Mouse (Mus musculus): ENCODE data around the gene Cela2a. TPM values are rescaled to one million over a fixed set of nuclear protein-coding genes. Genes with fewer than 3 reads are reported as not detected.

Gene Cela2a
- total RNA-seq, 2 experiments from 2014 or later: not detected

GRCm38 (mm10) chr4:141811375-141811774 lies 14.6 kb downstream of the Cela2a start:
- no peak for DNase-seq (ENCODE audit: low spot score in 2 of 2)
- intact Hi-C loops (cut with DNase I): no loop called here

DNA sequence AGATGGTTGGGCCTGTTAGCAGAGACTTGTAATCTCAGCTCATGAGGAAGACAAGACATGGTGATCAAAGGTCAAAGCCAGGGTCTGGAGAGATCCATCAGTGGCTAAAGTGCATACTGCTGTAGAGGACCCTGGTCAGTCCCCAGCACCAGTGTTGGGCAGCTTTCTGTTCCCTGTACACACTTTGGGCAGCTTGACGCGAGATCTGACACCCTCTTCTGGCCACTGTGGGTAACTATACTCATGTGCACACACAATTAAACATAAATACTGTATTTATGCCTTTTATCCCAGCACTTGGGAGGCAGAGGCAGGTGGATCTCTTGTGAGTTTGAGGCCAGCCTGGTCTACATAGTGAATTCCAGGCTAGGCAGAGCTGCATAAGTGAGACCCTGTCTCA lies 15.0 kb downstream of the Cela2a start:
- intact Hi-C loops (cut with DNase I): no loop called here
- DNase-seq (ENCODE audit: low spot score in 2 of 2): no peak

DNA sequence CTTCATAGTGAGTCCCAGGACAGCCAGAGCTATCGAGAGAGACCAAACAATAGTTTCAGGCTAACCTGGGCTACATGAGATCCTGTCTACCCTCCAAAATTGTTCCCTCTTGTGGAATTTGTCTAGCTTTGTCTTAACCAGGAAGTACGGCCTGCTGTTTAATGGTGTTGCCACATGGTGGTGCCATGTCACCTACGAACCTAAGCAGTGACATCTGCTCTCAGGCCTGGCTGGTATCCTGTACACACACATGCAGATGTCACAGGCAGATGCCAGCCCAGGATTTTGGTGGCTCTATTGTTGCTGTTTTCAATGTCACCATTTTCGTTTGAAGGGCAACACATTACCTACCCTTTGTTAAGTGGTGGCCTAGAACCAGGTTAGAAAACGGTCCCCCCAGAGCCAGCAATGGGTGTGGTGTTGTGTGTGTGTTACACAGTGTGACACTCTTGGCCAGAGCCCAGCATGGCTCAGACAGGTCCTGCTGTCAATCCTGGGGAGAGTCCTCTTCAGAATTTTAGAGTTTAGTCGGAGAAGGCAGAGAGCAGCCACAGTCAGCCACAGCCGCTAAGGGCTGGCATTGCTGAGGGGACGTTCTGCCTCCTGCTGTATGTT lies 16.0 kb downstream of the Cela2a start:
- intact Hi-C loops (cut with DNase I): no loop called here
- peak; percentile 41 to 47 for DNase-seq (ENCODE audit: low spot score in 2 of 2)

DNA sequence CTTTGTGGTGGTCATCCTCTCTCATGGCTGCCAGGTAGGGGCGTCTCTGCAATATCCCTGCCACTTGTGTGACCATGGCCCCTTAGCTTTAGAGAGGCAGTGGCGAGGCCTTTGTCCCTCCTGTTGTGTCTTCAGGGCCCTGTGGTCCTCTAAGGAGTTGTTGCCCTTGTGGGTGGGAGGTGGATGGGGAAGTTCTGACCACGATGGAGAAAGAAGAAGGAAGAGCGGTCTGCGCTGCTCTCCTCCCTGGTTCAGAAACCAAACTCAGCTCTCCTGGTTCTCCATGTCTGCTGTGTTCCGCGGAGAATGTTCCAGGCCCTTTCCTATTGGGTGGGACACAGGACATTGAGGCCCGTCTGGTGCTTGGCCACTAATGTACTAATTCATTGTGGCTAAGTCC lies 20.1 kb downstream of the Cela2a start:
- DNase-seq (ENCODE audit: low spot score in 2 of 2): no peak
- intact Hi-C loops (cut with DNase I): no loop called here

DNA sequence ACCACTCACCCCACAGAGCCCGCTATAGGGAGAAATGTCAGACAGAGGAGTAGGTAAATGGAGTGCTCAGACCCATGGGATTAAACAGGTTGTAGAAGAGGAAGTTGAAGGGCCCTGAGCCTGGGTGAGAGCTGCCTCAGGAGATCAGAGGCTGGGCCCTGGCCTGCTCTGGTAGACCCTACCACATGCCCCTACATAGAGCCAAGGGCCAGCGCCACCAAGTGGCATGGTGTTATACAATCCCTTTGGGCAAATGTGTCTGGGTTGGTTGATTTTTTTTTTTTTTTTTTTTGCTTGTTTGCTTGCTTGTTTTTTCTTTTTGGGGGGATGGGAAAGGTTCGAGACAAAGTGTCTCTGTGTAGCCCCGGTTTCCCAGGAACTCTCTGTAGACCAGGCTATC lies 21.9 kb downstream of the Cela2a start:
- intact Hi-C loops (cut with DNase I): no loop called here
- DNase-seq (ENCODE audit: low spot score in 2 of 2): no peak

DNA sequence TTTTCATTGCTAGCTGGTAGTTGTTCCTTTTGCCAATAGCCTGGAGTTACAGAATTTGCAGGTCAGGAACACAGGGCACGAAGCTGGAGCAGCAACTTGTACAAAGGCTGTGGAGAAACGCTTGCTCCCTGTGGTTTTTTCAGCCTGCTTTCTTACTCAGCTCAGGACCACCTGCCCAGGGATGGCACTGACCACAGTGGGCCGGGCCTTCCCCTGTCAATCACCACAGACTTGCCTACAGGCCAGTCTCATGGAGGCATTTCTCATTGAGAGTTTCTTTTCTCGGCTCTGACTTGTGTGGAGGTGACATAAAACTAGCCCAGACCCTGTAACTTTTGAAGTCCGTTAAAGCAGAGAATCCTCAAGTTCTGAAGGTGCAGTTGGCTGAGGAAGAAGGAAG lies 28.4 kb downstream of the Cela2a start:
- no peak for DNase-seq (ENCODE audit: low spot score in 2 of 2)
- intact Hi-C loops (cut with DNase I): no loop called here

DNA sequence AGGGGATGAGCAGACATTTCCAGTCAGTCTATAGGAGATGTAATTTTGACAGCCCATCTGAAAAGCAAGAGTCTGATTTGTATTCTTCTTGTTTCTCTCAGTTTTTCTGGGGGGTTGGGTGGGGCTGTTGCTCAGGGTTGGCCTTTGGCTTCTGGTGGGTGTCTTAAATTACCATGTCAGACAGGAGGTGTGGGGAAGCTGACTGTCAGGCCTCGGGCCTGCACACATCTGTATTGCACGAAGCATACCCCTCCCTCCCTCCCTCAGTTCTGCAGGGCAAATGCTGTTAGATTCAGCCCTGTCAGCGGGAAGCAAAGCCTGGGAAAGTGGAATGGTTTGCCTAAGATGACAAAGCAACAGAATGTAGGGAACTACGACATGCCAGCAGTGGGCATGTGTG lies 29.0 kb downstream of the Cela2a start:
- DNase-seq (ENCODE audit: low spot score in 2 of 2): no peak
- intact Hi-C loops (cut with DNase I): no loop called here

- intact Hi-C loops (cut with DNase I): no loop called here
- DNase-seq (ENCODE audit: low spot score in 2 of 2): no peak
Measured at GRCm38 (mm10) chr4:141796356-141796755, 29.6 kb downstream of the Cela2a start.

DNA sequence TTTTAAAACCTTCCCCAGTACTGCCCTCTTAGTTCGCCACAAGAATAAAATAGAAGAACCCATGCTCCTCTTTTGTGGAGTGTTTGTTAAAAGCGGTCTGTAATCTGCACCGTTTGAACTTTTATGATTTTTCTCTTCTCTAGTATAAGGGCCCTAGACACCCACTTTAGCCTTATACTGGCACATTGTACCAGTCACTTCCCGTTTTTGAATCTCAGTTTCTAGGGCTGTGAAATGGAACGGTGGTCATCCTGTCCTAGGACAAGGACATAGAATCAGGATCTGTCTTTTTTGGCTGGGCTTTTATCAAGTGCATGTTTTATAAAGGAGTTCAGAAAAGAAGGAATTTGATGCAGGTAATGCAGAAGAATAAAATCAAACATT lies 31.8 kb downstream of the Cela2a start:
- intact Hi-C loops (cut with DNase I): no loop called here
- no peak for DNase-seq (ENCODE audit: low spot score in 2 of 2)

DNA sequence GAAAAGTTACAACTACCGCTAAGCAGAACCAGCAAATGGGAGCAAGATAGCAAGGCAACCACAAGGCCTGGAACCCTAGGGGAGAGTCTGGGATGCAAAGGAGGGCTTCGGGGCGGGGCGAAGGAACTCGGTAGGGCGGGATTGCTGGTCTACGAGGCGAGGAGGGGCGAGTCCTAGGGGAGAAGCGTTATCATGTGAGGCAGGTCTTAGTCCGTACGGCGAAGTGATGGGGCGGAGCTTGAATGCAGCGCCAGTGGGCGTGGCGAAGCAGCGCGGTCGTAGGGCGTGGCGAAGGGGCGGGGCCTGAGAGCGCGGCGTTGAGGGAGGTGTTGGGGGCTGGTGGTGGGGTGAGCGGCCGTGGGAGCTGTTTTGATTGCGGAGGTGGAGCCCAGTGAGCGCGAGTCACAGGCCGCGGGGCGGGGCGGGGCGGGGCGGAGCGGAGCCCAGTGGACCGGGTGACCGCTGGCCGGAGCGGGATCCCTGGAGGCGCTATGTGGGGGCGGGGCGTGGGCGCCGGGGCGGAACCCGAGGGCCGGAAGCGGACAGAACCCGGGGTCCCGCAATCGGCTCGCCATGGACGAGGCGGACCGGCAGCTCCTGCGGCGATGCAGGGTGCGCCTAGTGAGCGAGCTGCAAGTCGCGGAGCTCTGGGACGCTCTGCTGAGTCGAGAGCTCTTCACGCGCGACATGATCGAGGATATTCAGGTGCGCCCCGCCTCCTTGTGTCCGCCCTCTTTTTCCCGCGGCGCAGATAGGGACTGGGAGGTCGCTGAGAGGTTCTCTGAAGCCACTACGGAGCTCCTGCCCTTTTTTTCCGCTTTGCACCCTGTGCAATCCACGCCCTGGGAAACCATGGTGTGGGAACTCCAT lies 32.4 kb downstream of the Cela2a start, which contains the start of gene Casp9:
Gene Casp9, plus strand, starts transcription at position 331 of the 870 bp plus-strand sequence.
- intact Hi-C loops (cut with DNase I): no loop called here
- peak; percentile 95 to 96 for DNase-seq (ENCODE audit: low spot score in 2 of 2)

DNA sequence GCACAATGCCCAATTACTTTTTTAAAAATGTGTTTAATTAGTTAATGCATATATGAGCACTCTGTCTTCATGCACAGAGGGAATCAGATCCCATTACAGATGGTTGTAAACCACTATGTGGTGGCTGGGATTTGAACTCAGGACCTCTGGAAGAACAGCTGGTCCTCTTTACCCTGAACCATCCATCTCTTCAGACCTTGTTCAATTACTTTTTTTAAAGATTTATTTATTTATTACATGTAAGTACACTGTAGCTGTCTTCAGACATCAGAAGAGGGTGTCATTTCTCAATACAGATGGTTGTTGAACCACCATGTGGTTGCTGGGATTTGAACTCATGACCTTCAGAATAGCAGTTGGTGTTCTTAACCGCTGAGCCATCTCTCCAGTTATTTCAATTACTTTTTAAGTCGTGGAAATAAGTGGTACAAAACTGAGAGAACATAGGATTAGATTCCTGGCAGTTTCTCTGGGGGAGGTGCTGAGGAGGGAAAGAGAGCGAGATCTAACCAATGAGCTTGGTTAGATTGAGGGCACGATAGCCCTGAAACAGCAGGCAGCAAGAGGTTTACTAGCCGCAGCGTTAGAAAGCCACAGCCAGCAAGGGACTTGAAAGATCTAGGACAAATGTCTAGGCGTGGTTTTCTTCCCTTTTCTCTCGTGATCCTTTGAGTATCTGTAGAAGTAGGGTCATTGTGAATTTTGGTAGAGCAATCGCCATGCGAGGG lies 33.2 kb downstream of the Cela2a start:
- peak in 1 of 2 experiments; percentile 58 for DNase-seq (ENCODE audit: low spot score in 2 of 2)
- intact Hi-C loops (cut with DNase I): no loop called here

DNA sequence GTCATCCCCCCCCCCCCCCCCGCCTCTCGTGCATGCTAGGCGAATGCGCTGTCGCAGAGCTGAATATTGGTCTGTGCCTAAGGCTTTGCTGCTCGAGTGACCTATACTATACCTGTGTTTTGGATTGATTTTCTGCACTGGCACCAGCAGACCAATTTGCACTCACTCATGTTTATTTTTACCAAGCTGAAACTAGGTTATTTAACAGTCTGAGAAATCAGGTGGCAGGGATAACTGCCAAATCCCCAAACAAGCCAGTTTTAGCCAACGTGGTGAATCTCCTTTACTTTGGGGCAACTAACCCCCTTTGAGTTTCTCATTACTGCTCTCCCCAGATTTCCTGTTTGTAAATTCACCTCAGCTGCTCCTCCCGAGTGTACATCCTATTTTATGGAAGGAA lies 34.0 kb downstream of the Cela2a start:
- DNase-seq (ENCODE audit: low spot score in 2 of 2): no peak
- intact Hi-C loops (cut with DNase I): loop anchor here (2.0 kb wide), 1 partner anchor 69 kb away; the partner anchor contains the start of gene Ddi2

DNA sequence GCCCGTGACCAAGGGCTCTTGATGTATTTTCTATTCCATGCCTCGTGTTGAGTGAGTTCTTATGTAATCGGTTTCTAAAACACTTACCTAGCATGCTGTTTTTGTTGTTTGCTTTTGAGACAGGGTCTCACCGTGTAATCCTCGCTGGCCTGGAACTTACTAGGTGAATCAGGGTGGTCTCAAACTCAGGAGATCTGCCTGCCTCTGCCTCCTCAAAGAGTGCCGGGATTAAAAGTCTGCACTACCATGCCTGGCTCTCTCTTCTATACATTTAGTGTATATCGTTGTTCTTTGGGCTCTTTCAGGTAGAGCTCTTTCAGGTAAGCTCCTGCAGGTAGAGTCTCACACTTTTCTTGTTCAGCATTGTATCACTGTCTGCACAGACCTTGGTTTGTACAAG lies 34.5 kb downstream of the Cela2a start:
- intact Hi-C loops (cut with DNase I): loop anchor here (2.0 kb wide), 1 partner anchor 69 kb away; the partner anchor contains the start of gene Ddi2
- no peak for DNase-seq (ENCODE audit: low spot score in 2 of 2)

- peak; percentile 98 to 99 for DNase-seq (ENCODE audit: low spot score in 2 of 2)
- intact Hi-C loops (cut with DNase I): loop anchor here (2.0 kb wide), 1 partner anchor 68 kb away; the partner anchor contains the start of gene Ddi2
Measured at GRCm38 (mm10) chr4:141790524-141790990, 35.4 kb downstream of the Cela2a start, which contains the start of gene Dnajc16. Gene Dnajc16, minus strand, starts transcription at chr4:141790931.

DNA sequence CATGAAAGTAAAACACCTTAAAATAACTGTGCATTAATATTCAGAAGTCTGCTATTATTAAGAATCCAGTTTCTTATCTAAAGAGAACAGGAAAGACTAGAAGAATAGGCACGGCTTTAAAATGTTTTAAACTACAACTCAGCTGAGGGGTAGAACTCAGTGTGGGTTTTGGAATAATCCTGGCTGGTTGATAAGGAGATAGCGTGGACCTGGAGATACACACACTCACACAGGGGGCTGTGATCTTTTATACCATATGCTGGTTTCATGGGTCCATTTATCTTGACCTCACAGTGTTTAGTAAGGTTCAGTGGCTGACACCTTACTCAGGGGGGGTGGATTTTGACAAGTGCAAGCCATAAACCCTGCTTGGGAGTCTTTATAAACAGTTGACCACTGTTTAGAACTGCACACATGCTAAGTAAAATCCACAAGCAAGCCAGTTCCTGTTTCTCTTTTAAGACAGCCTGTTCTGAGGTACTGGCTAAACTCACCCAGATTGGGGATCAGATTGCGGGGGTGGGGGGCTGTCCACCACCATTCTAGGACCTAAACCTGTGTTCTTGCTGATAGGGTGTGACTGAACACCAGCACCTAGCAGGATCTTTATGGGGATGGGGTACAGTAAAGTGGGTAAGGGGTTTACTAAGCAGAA lies 36.3 kb downstream of the Cela2a start:
- DNase-seq (ENCODE audit: low spot score in 2 of 2): no peak
- intact Hi-C loops (cut with DNase I): loop anchor here (2.0 kb wide), 1 partner anchor 67 kb away; the partner anchor contains the start of gene Ddi2

GRCm38 (mm10) chr4:141787462-141787861 lies 38.5 kb downstream of the Cela2a start:
- intact Hi-C loops (cut with DNase I): no loop called here

DNA sequence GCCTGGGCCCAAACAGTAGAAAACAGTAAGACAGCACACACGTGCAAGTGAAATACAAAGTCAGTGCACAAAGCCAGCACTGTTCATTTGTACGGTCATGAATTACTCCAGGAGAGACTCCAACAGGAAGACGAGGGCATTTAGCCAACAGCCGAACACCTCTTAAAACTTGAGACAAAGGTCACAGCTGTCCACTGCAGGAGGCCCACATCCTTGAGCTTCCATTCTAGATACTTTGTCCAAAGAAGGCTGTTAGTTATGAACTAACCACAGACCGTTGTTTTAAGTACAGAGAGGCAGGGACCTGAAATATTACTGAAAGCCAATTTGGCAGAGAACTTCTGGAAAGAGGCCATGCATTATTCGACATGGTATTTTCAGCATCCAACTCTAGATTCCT lies 38.9 kb downstream of the Cela2a start:
- no peak for DNase-seq (ENCODE audit: low spot score in 2 of 2)
- intact Hi-C loops (cut with DNase I): no loop called here

More at GRCm38 (mm10) chr4:141787462-141787861, 38.5 kb downstream of the Cela2a start:
- DNase-seq (ENCODE audit: low spot score in 2 of 2): no peak

DNA sequence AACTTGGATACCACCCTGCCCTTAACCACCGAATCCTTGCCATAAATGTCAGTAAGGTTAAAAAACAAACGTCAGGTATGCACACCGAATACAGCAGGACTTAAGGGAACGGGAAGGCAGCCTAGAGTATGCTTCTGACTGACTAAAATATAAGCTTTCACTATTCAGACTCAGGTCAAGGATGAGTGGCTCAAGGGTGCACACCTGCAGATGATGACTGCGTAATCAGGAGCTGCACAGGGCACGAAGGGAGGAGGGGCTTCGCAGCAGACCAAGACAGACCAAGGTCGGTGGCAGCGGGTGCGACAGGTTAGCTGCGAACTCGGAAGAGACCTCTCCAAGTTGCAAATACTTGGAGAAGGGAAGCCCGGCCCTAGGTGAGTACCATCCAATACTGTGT lies 39.8 kb downstream of the Cela2a start:
- no peak for DNase-seq (ENCODE audit: low spot score in 2 of 2)

DNA sequence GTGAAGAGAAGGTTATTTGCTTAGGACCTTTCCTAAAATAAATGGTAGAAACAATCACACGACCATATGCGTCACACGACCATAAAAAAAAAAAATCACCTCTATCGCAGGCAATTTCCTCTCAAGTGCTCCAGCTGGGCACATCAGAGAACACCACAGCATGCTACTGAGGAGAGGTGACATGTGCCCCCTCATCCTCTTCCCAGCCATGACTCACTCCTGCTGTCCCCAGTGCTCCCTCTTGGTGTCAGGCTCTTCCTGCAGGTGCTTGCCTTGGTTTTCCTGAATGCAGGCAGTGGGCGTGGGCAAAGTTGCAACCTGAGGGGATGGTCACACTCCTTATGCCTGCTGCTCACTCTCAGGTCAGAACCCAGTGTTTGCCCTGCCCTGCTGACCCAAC lies 41.1 kb downstream of the Cela2a start:
- DNase-seq (ENCODE audit: low spot score in 2 of 2): no peak
- intact Hi-C loops (cut with DNase I): no loop called here

More for the DNA sequence above, 39.8 kb downstream of the Cela2a start:
- intact Hi-C loops (cut with DNase I): no loop called here
